Mouse (Mus musculus) B cell, adult 2 months (primary cell): ENCODE measurements around the gene Lrrc8c.
A peak's percentile ranks its signal among the peaks of the same experiment; 100 is the strongest.

Experiments used
- DNase-seq, 2 experiments: peaks; one replicate each; pipeline ENCODE4 v3.0.0; 2022

The Lrrc8c gene

DNA sequence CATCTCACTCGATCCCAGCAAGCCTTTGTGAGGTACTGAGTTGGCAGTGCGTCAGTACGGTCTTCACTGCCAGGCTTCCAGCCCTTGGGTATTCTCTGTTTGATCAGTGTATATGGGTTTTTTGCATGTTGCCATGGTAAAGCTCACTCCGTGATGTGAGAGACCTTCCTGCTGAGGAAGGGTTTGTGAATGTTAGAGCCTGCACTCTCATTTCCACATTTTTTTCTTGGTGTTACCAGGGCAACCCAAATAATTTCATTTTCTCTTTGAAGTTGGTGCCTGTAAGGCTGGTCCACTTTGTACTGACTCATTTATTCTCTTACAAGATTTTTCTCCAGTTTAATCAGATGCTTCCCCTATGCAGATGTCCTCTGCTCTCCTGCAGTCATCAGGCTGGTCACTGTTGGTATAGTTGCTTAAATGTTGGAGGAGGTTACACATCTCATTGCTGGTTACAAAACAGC lies 38.6 kb downstream of the Lrrc8c start:
- peak; percentile 62 to 72 for DNase-seq

DNA sequence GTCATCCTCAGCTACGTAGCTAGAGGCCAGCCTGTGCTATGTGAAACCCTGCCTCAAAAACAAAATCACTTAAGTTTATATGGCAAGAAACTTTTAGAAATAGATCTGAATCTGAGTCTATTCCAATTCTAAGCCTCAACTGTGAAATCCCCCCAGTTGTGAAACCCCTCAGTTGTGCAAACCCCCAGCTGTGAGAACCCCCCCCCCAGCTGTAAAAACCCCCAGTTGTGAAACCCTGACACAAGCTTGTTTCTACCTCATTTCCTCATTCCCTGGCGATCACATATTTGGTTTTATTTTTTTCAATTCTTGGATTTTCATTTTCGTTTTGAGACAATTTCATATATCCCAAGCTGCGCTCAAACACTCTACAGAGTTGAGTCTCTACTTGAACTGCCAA lies 39.3 kb downstream of the Lrrc8c start:
- DNase-seq = no peak

DNA sequence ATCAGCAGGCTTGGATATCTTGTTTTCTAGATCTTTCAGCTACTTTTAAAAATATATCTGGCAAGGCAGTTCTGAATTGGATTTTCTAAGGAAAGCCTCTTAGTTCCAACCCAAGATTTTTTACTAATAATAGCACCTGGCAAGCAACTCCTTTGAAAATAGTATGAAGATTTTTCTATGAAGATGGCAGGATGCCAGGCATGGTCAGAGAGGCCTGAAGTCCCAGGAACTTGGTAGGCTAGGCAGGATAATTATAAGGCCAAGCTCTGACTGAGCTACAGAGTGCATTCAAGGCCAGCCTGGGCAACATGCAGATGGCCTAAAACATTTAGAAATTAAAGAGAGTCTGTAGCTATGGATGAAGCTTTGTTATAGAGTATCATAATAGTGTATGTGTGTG lies 42.7 kb downstream of the Lrrc8c start:
- no peak for DNase-seq

DNA sequence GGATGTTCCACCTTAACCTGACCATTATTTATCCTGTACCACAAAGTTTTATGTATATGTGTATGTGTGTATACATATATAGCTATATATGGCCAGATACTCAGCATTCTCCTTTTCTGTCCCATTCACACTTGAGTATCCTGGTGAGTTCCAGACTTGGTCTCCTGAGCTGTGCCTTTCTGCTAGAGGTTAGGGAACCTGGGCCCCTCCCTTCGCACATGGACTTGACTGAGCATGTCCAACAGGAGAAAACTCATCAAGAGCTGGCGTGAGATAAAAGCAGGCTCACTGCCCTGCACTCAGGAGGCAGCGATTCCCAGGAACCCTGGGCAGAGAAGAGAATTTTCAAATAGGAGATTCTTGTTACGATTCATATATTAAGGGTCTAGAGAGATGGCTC lies 45.6 kb downstream of the Lrrc8c start:
- no peak for DNase-seq

DNA sequence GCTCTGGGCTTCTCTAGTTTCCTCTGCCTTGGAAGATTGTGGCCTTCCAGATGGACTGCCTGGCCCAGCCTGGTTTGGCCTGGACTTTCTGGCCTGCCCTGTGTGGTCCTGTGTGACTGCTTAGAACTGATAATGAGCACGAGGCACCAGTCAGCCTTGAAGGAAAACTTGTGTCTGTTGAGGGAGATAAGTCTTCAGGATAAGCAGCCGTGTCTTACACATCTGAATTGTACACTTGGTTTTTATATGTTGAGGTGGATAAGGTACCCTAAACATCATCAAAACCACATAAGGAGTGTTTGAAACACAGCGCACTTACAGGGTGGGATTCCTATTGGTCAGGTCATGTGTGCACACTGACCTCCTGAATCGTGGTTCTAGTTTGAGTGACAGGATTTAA lies 46.6 kb downstream of the Lrrc8c start:
- no peak for DNase-seq

DNA sequence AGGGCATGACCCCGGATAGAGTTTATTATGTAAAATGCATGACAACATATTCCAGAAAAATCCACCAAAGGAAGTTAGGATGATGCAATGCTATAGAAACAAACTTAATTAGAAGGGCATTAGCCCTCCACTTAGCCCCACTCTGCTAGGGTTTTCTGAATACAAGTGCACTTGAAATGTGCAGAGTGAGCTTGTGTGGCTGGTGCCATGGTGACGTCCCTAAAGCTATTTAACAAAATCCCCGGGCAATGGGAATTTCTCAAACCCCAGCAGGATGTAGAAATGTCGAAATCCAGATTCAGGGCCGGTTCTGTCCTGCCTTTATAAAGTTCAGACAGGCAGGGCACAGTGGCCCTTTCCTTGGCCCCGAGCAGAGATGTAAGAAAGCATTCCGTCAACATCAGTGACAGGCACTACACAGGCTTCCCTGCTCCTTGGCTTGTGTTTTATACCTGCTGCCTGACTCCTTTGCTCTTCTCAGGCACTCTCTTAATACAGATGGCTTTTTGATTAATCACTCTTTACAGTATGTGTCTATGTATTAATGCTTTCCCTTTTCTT lies 47.7 kb downstream of the Lrrc8c start:
- no peak for DNase-seq

DNA sequence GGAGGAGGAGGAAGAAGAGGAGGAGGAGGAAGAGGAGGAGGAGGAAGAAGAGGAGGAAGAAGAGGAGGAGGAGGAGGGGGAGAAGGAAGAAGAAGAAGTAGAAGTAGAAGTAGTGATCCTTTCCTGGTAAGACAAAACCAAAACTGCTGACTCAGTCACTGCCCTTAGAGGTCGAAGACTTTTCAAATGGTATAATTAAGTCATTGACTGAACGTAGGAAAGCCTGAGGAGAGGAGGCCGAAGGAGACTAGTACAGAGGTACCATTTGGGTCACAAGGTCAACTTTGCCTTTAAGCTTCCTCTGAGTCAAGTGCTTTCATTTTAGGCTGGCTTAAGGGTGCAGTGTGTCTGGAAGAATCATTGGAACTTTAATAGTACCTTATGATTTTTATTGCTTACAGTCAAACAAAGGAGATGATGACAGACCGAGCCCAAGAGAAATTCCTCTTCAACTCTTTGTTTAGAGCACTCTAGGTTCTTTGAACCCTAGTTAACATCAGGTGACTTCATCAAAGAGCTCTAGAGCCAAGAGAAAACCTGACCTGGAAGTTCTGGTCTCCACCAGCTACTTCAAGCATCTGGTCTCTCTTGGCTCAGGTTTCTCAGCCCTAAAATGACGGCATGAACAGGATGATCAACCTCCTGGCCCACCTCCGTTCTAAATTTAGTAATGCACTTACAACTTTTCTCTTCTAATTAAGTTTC lies 49.0 kb downstream of the Lrrc8c start:
- no peak for DNase-seq

DNA sequence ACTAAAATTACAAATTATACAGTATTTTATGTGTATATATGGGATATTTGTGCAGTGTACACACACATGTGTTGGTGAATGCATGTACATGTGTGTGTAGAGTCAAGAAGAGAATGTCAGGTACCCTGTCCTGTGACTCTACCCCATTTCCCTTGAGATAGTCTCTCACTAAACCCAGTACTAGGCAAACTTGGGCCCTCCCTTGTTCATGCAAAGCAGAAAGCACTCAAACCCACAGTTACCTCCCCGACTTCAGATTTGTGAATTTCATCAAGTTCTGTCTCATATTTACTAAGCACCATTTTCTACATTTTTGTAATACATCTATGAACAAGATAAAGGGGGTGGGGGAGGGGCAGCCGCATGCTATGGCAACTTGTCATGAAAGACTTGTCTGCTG lies 50.0 kb downstream of the Lrrc8c start:
- no peak for DNase-seq

DNA sequence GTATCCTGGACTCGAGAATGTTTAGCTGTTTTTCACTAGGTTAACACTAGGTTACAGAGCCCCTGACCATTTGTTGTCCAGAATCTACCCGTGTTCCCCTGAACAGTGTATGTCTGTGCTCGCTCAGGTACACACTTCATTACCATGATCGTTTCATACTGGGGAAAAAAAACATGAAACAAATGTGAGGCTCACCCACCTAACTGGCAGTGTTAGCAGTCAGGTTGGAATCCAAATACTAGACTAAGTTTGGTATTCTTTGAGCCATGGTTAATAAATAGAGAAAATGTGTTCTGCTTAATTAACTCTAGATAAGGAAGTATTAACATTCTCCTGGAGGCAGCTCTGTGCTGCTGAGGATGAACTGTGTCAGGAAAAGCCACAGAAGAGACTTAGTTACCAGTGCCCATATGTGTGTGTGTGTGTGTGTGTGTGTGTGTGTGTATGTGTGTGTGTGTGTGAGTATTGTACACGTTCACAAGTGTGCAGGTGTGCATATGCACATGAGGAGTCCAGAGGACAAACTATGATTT lies 53.0 kb downstream of the Lrrc8c start:
- no peak for DNase-seq

DNA sequence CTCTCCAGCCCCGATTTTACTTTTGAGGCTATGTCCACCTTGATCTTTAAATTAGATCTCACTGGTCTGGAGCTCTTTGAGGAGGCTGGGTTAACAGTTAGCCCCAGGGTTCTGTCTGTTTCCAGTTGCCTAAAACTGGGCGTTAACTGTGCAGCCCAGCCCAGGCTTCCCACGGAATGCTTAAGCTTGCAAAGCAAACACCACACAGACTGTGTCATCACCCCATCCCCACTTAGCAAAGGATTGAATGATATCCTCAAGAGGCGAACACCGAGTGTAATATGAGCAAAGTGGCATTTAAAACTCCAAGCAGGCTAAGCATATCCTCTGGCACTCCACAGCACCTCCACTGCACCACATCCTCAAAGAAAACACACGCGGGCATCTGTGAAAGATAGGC lies 53.7 kb downstream of the Lrrc8c start:
- DNase-seq = no peak

DNA sequence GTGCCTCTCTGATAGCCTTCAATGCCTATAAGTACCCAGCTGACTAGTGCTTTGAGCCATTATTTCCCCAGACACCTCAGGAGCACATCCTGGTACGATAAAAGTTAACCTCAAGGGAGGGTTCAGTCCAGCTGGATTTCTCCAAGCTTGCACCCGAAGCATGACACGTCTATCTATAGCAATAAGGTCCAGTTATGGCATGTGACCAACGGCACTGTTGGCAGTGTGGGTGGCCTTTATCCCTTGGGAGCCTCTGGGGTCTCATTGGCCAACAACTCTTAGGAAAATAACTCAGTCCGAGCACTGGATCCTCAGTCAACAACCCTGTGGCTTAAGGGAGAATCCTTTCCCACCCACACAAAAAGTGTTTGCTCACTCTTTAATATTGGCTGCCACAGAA lies 55.6 kb downstream of the Lrrc8c start:
- no peak for DNase-seq

DNA sequence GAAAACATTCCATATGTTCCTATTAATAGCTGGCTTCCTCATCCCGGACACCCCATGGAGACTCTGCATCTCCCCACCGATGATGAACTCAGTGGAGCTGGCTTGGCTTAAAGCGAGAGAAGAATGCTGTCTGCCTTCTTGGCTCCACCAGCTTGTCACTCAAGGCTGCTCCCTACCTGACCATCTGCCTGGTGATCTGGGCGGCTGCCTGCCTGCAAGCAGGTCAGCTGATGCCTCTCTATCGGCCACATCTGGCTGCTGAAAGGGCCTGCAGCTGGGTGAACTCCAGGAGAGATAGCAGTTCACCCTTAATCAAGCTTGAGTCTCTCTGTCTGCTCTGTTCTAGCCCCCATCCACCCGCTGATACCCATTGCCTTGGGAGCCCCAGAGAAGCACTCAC lies 56.7 kb downstream of the Lrrc8c start:
- DNase-seq = no peak

DNA sequence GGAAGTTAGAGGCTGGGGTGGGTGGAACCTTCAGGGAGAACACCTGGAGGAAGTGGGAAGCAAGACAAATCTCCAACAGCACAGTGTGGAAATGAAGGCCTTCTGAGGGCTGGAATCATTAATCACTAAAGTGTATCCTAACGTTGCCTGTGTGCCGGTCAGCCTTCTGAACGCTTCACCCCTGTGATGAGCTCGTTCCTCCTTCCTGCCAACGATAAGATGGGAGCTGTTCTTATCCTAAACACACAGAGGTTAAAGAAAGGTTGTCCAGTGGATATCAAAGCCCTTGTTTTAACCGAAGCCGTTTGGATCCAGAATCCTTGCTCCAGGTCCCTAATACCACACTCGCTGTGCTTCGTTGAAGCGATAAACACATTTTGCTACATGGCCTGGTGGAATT lies 61.7 kb downstream of the Lrrc8c start:
- DNase-seq = no peak

DNA sequence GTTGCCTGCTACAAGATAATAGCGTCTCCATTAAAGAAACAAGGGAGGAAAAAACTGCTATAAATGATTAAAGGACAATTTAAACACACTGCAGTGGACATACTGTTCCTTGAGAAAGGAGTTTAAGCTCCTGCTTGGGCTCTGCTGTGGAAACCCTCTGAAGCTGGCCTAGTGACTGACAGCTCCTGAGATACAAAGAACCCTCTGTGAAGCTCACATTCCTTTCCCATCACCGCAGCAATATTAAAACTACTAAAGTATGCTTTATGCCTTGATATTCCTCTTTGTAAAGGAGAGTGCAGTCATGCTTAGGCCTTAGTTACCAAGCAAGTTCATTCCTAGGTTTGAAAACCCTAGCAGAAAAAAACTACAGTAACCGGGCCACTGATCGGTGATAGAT lies 66.7 kb downstream of the Lrrc8c start:
- no peak for DNase-seq

DNA sequence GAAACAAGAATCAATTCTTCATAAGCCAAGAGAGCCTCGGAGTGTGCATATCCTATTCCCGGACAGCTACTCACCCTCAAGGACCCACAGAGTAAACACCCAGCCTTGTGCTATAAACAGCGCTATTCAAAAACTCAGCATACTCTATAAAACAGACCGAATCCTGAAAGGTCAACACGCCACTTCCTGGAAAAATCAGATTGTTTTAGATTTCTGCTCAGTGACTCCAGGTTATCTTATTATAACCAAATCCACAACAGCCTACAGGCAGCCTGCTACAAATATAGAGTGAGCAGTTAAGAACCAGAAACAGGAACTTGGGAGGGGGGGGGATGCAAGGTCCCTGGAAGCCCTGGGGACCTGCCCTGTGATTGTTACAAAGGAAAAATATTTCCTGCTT lies 67.5 kb downstream of the Lrrc8c start:
- DNase-seq = peak; percentile 31 to 37

DNA sequence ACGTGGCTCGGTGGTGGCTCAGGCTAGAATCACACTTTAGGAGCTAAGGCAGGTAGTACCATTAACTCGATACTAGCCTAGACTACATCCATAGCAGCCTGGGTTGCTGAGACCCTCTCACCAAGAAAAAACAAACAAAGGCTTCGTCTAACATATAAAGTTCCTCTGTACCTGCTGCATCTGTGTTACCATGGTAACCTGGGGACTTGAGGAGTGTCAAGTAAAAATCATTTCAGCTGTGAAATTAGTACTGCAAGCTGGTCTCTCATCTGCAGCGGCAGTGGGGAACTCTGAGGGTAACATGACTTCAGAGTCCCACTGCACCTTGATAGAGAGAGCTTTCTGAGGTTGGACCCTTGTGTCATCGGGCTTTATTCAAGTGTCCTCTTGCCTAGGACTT lies 68.3 kb downstream of the Lrrc8c start:
- no peak for DNase-seq

DNA sequence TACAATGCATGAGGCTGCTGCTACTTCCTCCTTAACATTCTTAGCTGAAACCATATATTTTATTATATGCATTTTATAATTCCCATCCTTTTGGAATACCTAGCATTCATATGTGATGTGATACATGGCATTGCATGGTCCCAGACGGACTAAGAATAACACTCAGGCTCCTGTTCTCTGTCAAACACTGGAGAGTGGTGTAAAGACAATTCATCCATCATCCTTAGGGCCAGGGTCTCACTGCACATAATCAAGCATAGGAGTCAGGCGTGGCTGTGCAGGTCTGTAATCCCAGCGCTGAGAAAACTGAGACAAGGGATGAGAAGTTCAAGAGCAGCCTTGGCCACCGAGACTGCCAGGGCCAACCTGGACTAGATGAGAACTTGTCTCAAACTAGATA lies 69.5 kb downstream of the Lrrc8c start:
- DNase-seq = no peak

DNA sequence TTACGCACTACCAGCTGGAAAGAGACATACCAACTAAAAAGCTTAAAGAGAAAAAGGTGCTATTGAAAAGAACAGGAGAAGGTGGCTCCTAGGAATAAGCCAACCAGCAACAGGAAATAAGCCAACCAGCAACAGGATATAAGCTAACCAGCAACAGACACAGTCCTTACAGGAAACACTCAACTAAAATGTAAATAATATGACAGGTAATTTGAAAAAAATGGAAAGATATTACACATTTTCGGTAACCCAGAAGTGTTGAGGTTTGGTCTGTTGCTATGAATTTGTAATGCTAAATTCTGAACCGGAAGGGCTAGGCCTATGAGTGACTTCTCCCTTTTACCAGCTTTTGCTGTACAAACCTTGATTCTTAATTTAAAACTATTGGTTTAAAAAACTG lies 69.9 kb downstream of the Lrrc8c start:
- peak; percentile 15 to 18 for DNase-seq

DNA sequence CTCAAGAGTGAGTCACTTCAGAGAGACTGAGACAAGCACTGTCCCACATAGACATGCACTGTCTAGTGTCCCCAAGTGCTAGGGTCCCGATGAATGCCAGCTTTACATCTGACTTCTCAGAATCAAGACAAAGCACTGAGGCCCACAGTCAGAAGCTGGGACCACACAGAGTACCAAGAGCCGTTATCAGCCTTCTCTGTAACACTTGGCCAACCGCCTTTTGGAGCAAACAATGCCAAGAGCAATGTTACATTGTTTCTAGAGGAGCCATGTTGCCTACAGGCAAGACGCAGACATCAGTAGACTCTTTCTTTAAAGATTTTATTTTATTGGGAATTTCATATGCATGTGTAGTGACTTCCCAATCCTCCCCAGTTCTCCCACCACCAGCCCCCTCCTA lies 73.2 kb downstream of the Lrrc8c start:
- no peak for DNase-seq

DNA sequence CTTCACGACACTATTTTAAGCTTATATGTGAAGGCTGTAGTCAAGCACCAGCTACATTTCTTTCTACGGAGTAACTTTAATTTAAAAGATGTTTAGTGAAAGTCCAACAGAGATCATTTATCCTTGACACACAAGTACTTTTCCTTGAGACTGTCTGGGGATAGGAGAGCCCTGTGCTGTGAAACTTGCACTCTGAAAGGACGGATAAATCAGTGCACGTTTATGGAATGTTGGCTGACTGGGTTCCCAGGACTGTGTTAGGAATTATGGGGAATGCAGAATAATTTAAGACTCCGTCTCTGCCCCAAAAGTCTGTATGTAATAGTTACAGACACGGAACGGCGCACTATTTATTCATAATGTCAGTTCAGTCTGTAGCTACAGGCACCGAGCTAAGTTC lies 74.4 kb downstream of the Lrrc8c start:
- no peak for DNase-seq

DNA sequence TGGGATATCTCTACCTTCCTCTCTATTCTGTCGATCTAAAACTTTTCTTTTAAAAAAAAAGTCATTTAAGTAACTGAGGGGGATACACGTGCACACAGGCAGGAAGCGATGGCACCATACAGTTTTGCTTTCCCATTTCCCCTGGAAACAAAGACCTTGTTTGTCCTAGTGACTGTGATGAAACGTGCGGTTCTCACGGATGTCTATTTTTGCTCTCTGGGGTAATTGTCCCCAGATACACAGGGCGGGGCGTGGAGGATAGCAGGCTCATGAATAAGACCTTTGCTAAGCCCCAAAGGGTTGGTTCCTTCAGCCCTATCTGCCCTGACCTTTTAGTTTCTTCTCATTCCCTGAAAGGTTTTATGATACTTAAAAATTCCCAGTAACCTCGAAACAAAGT lies 79.7 kb downstream of the Lrrc8c start:
- DNase-seq = peak; percentile 54 to 60

DNA sequence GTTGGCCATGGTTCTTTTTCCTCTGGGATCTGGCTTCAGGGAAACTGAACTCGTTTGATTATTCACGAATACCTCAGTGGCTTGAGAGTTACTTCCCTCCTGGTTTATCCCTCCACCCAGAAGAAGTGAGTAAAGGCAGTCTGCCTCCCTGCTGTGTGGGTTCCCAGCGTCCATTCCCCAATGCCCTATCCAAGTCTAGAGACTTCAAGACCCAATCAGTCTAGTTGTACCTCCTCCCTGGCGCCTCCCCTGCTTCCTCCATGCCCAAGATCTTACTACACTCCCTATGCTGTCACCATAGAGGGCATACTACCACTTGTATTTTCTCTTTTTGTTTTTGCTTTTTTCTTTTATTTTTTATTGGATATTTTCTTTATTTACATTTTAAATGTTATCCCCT lies 80.1 kb downstream of the Lrrc8c start:
- no peak for DNase-seq

DNA sequence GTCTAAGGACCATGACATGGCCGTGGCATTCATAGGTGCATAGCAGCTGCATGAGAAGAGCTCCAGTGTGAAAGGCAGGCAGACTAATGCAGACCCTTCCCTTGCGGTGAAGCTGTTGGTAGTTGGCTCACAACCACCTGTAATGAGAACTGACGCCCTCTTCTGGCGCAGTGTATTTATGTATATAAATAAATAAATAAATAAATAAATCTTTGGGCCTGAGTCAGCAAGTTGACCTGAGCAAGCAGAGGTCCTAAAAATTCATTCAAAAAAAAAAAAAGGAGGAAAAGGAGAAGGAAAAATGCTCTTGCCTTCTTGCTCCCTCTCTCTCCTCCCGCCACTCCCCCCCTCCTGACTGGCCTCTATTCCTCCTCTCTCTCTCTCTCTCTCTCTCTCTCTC lies 81.8 kb downstream of the Lrrc8c start:
- DNase-seq = peak; percentile 23 to 29

DNA sequence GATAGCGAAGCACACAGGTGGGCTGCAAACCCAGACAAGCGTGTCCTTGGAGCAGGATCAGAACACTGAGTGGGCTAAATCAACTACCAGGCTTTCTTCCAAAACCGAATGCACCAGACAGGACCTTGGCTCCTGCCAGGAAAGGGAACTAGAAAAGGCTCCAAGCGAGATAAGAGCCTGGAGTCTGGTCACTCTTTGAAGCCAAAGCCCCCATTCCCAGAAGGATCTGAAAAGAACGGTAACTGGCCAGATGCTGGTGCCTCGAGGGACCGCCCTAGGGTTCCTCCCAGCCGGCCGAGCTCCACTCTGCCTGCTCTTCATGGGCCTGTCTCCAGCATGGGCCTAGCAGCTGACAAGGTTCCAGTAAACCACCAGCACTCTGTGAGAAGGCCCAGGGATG lies 83.4 kb downstream of the Lrrc8c start:
- no peak for DNase-seq

DNA sequence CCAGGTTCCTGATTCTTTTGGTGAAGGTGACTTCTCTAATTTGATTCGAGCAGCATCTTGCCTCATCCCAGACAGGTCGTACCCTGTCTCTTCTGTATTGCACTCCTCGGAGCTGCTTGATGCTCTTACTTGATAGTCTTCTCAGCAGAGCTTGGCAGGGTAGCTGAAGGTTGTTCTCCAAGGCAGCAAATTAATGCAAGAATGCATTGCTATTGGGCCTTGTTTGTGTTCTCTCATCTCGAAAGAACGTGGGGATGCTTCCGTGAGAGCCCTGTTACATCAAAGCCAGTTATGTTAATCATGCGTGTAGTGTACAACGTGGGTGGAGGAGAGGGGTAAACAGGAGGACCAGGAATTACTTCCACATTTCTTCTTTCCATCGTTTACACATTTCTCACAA lies 86.5 kb downstream of the Lrrc8c start:
- no peak for DNase-seq
